Mouse (Mus musculus): Measurements from ENCODE around the gene Brpf3.
"Not testable (repeated sequence)": the region's sequence is repeated elsewhere in the genome, so short reads cannot be mapped to it uniquely, and the experiment has no call there.

Gene Brpf3

GRCm38 (mm10) chr17:28799291-28800160, 1.4 kb upstream of the Brpf3 start:
- peak; percentile 12 for DNase-seq (ENCODE audit: low spot score)

GRCm38 (mm10) chr17:28800281-28800670, 614 bp upstream of the Brpf3 start:
- DNase-seq (ENCODE audit: low spot score): no peak

- DNase-seq (ENCODE audit: low spot score): peak; percentile 99
These were observed 650 bp downstream of the Brpf3 start for GRCm38 (mm10) chr17:28801474-28802005.

- no peak for DNase-seq (ENCODE audit: low spot score)
These were observed 1.2 kb downstream of the Brpf3 start for GRCm38 (mm10) chr17:28802006-28802481.

GRCm38 (mm10) chr17:28803316-28803715, 2.4 kb downstream of the Brpf3 start:
- no peak for DNase-seq (ENCODE audit: low spot score)

- no peak for DNase-seq (ENCODE audit: low spot score)
These were observed 4.1 kb downstream of the Brpf3 start for GRCm38 (mm10) chr17:28804973-28805372.

- DNase-seq (ENCODE audit: low spot score): no peak
These were observed 5.9 kb downstream of the Brpf3 start for GRCm38 (mm10) chr17:28806770-28807169.

GRCm38 (mm10) chr17:28808714-28809113, 7.8 kb downstream of the Brpf3 start:
- DNase-seq (ENCODE audit: low spot score): no peak

GRCm38 (mm10) chr17:28809175-28809831, 8.4 kb downstream of the Brpf3 start:
- DNase-seq (ENCODE audit: low spot score): no peak

GRCm38 (mm10) chr17:28812345-28812744, 11.5 kb downstream of the Brpf3 start:
- DNase-seq (ENCODE audit: low spot score): no peak

- DNase-seq (ENCODE audit: low spot score): no peak
These were observed 13.7 kb downstream of the Brpf3 start for GRCm38 (mm10) chr17:28814529-28815097.

GRCm38 (mm10) chr17:28815384-28816004, 14.6 kb downstream of the Brpf3 start:
- DNase-seq (ENCODE audit: low spot score): no peak

GRCm38 (mm10) chr17:28816326-28816725, 15.4 kb downstream of the Brpf3 start:
- not testable (repeated sequence) for DNase-seq (ENCODE audit: low spot score)

- DNase-seq (ENCODE audit: low spot score): no peak
These were observed 16.3 kb downstream of the Brpf3 start for GRCm38 (mm10) chr17:28816875-28817811.

GRCm38 (mm10) chr17:28820189-28820588, 19.3 kb downstream of the Brpf3 start:
- DNase-seq (ENCODE audit: low spot score): no peak

- DNase-seq (ENCODE audit: low spot score): no peak
These were observed 22.3 kb downstream of the Brpf3 start for GRCm38 (mm10) chr17:28823004-28823745.

GRCm38 (mm10) chr17:28823749-28824148, 22.9 kb downstream of the Brpf3 start:
- DNase-seq (ENCODE audit: low spot score): no peak

GRCm38 (mm10) chr17:28824896-28825295, 24.0 kb downstream of the Brpf3 start:
- no peak for DNase-seq (ENCODE audit: low spot score)

- no peak for DNase-seq (ENCODE audit: low spot score)
These were observed 24.6 kb downstream of the Brpf3 start for GRCm38 (mm10) chr17:28825359-28826041.

Measured in lung, postnatal 25 days (tissue).